Mouse (Mus musculus) lung, adult 2 months (tissue): ENCODE data around the gene B3galt5.

Source experiments
- CTCF ChIP-seq: fragments of 200-500 bp; IDR thresholded peaks from 2 replicates; pipeline ENCODE4 v1.5.1; 2011; ENCODE audit warnings: mild to moderate bottlenecking, low read length, control low read depth; ENCODE audit not compliant: insufficient read depth
- POLR2A ChIP-seq: fragments of 200-500 bp; IDR thresholded peaks from 2 replicates; pipeline ENCODE4 v1.6.1; 2011; ENCODE audit warnings: low read depth, mild to moderate bottlenecking, control low read depth, low read length, borderline replicate concordance; ENCODE audit errors: extremely low read depth

DNA sequence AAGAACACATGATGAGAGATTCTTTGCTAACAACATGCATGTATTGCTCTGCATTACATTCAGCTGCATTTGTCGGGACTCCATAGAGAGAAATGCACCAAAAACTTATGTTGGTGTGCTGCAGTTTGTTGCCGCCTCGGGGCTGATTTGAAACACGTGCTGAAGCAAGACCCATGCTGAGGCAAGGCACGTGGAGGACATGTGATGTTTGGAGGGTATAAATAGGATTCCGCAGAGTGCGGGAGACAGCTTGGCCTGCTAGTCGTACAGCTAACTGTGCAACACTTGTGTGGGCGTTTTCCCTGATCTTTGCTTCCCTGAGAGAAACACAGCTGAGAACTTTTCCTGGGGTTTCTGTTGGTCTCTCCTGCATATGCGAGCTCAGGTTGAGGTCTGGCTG is 25.8 kb upstream of the B3galt5 start:
- TF ChIP-seq POLR2A = no peak
- TF ChIP-seq CTCF = no peak
